Mouse (Mus musculus): ENCODE results near the gene Gm17622. TPM values are rescaled to one million over a fixed set of nuclear protein-coding genes. Genes with fewer than 3 reads are reported as not detected.

Gene Gm17622
- not detected in 2 replicates for polyA plus RNA-seq (2012)

- TF ChIP-seq GATA1 (IDR thresholded peaks at IDR 0.05; ENCODE audit: low read length), result no peak
These were observed at the start of gene Gm17622 for GRCm38 (mm10) chr13:96490433-96490832. TSS of gene Gm17622 (plus strand) at chr13:96490733.

GRCm38 (mm10) chr13:96450205-96450856 lies 40.2 kb upstream of the Gm17622 start:
- no peak for TF ChIP-seq GATA1 (IDR thresholded peaks at IDR 0.05; ENCODE audit: low read length)

- no peak for TF ChIP-seq GATA1 (IDR thresholded peaks at IDR 0.05; ENCODE audit: low read length)
These were observed 39.7 kb upstream of the Gm17622 start for GRCm38 (mm10) chr13:96450869-96451268.

- no peak for TF ChIP-seq GATA1 (IDR thresholded peaks at IDR 0.05; ENCODE audit: low read length)
These were observed 39.0 kb upstream of the Gm17622 start for GRCm38 (mm10) chr13:96451386-96452140.

GRCm38 (mm10) chr13:96452621-96453020 lies 37.9 kb upstream of the Gm17622 start:
- TF ChIP-seq GATA1 (IDR thresholded peaks at IDR 0.05; ENCODE audit: low read length), result no peak

GRCm38 (mm10) chr13:96454288-96454687 lies 36.2 kb upstream of the Gm17622 start:
- no peak for TF ChIP-seq GATA1 (IDR thresholded peaks at IDR 0.05; ENCODE audit: low read length)

- TF ChIP-seq GATA1 (IDR thresholded peaks at IDR 0.05; ENCODE audit: low read length), result no peak
These were observed 33.0 kb upstream of the Gm17622 start for GRCm38 (mm10) chr13:96457566-96457965.

GRCm38 (mm10) chr13:96458018-96458417 lies 32.5 kb upstream of the Gm17622 start:
- TF ChIP-seq GATA1 (IDR thresholded peaks at IDR 0.05; ENCODE audit: low read length), result no peak

GRCm38 (mm10) chr13:96458606-96459005 lies 31.9 kb upstream of the Gm17622 start:
- TF ChIP-seq GATA1 (IDR thresholded peaks at IDR 0.05; ENCODE audit: low read length), result no peak

GRCm38 (mm10) chr13:96462644-96463043 lies 27.9 kb upstream of the Gm17622 start:
- no peak for TF ChIP-seq GATA1 (IDR thresholded peaks at IDR 0.05; ENCODE audit: low read length)

GRCm38 (mm10) chr13:96465315-96465714 lies 25.2 kb upstream of the Gm17622 start:
- TF ChIP-seq GATA1 (IDR thresholded peaks at IDR 0.05; ENCODE audit: low read length), result no peak

GRCm38 (mm10) chr13:96468678-96469077 lies 21.9 kb upstream of the Gm17622 start:
- no peak for TF ChIP-seq GATA1 (IDR thresholded peaks at IDR 0.05; ENCODE audit: low read length)

- TF ChIP-seq GATA1 (IDR thresholded peaks at IDR 0.05; ENCODE audit: low read length), result no peak
These were observed 20.0 kb upstream of the Gm17622 start for GRCm38 (mm10) chr13:96470556-96470955.

- no peak for TF ChIP-seq GATA1 (IDR thresholded peaks at IDR 0.05; ENCODE audit: low read length)
These were observed 19.6 kb upstream of the Gm17622 start, which contains the start of gene Ankdd1b for GRCm38 (mm10) chr13:96470957-96471356. TSS of gene Ankdd1b (minus strand) at chr13:96471198.

- TF ChIP-seq GATA1 (IDR thresholded peaks at IDR 0.05; ENCODE audit: low read length), result no peak
These were observed 13.3 kb upstream of the Gm17622 start for GRCm38 (mm10) chr13:96477226-96477625.

GRCm38 (mm10) chr13:96478991-96479390 lies 11.5 kb upstream of the Gm17622 start:
- TF ChIP-seq GATA1 (IDR thresholded peaks at IDR 0.05; ENCODE audit: low read length), result no peak

GRCm38 (mm10) chr13:96487230-96487629 lies 3.3 kb upstream of the Gm17622 start:
- no peak for TF ChIP-seq GATA1 (IDR thresholded peaks at IDR 0.05; ENCODE audit: low read length)

Measured in G1E-ER4 (cell line).